Mouse (Mus musculus) common myeloid progenitor, adult 5-6 weeks (primary cell): ENCODE measurements around the gene Mrpl52. TPM values are rescaled to one million over a fixed set of nuclear protein-coding genes. Genes with fewer than 3 reads are reported as not detected.
A peak's percentile ranks its signal among the peaks of the same experiment; 100 is the strongest.

Experiments
- ATAC-seq: replicated peaks from 2 replicates; pipeline ENCODE4 v1.8.0; 2016; ENCODE audit warnings: low read depth, mild to moderate bottlenecking, moderate TSS enrichment, inconsistent platforms; ENCODE audit not compliant: poor library complexity, severe bottlenecking
- total RNA-seq: library from RNA; stranded (forward); fragments of 200-1000, 187-1606 nt; gene quantifications from 2 replicates; pipeline ENCODE4 v1.2.3, GENCODE M21; 2017

The Mrpl52 gene
- total RNA-seq, 1 experiment from 2014 or later, result 139 TPM

- ATAC-seq, result no peak
Measured at GRCm38 (mm10) chr14:54431334-54432077, 4.8 kb downstream of the Mrpl52 start, which contains the start of gene Mmp14. Mmp14 (plus strand) TSS chr14:54431612.

DNA sequence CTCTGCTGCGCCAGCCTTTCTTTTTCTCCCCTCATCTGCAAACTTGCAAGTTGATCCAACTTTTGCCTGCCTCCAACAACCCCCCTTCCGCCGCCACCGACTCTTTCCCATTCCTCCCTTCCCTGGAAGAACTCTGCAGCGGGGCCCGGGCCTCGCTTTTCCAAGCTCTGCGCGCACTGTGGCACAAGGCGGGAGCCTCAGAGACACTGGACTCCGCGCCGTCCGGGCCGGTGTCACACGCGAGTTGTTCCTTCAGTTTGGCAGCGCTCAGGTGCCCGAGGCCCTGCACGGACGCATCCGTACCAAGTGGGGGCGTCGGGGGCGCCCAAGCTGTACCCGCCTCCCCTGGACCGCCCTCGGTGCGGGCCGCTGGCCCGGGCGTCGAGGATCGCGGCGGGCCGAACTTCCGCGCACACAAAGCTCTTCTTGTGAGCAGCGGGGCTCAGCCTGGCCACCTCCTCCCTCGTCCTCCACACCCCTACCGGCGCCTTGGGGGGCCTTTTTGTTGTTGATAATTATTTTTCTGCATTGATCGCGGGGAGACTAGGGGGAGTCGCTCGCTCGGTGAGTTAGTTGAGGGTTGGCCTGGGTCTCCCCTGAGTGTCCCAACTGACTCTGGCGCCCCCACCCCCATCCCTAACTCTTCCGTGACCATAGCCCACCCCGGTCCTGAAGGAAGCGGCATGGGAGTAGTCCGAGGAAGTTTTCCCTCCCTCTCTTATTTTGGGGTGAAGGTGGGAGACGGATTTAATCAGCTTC, 5.5 kb downstream of the Mrpl52 start:
- peak; percentile 24; the same call in 1 of the 2 replicates for ATAC-seq

DNA sequence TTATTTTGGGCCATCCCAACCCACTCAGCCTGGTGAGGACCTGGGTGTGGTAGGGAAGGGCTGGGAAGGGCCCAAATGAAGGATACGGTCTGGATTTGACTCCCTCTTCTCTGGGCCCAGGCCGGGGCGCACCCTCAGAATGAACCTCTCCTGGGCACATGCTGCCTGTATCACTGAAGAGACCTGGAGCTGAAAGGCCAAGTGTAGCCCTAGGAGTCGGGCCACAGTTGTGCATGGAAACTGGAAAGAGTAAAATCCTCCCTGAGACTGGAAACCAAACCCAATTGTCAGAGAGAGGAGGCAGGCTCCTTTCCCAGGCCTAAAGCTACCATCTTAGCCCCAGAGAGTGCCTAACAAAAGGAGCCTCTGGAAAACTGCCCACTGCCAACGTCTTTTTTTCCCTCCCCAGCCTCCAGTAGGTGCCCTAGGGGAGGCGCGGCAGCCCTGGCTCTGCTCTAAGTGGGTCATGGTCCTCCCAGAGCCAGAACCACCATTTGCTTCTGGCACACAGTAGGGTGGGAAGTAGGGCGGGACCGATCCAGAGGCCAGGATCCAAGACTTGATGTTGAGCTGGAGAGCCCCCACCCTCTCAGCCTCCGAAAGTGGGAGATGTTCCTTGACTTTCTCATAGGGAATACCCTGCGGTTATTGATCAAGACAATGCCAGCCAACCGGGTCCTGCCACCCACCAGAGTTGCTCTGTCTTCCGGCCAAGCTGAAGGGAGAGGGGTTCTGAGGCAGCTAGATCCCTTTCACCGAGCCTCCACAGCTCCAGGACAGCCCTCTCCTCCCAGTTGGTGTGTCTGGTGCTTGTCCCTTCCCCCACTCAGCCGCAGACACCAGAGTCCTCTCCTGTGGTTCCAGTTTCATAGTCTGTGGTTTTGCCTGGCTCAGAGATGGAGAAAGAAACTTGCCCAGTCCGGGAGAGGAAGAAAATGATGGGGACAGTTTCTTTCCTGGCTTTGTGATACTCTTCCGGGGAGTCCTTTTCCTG, 6.4 kb downstream of the Mrpl52 start:
- ATAC-seq, result peak; percentile 81

GRCm38 (mm10) chr14:54433941-54434531, 7.3 kb downstream of the Mrpl52 start:
- no peak for ATAC-seq

DNA sequence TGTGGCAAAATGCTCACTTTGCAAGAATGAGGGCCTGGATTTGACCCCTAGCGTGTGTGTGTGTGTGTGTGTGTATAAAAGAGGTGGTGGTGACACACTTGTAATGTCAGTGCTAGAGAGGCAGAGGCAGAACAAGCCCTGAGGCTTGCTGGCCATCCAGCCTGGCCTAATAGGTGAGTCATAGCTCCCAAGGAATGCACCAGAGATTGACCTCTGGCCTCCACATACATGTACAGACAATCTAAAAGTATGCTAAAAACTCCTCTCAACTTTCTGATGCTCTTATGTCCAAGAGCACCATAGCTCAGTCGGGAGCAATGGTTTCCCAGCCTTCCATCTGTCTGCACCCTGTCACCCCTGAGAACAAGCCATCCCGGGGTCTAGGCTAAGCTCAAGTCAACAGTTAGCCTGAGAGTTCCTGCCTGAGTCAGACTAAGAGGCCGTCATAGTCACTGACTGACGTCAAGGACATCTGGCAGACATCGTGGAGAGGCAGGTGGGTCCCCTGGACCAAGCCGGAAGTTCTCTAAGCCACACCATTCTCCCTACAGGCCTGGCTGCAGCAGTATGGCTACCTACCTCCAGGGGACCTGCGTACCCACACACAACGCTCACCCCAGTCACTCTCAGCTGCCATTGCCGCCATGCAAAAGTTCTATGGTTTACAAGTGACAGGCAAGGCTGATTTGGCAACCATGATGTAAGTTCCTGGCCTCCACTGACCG, 8.6 kb downstream of the Mrpl52 start:
- no peak for ATAC-seq

GRCm38 (mm10) chr14:54439155-54439554, 12.4 kb downstream of the Mrpl52 start:
- ATAC-seq, result no peak

DNA sequence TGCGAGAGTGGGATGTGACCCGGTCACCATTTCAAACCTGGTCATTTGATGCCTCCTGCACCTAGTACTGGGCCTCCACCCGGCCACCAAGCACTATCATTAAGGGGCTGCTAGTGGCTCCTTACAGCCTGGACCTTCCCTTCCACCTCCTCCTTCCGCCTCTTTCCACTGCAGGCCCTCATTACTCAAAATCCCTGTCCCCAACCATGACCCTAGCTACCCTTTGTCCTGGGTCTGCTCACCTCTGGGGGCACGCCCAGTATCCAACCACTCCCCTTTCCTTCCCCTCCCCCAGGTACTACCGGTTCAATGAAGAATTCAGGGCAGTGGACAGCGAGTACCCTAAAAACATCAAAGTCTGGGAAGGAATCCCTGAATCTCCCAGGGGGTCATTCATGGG, 12.9 kb downstream of the Mrpl52 start:
- no peak for ATAC-seq

DNA sequence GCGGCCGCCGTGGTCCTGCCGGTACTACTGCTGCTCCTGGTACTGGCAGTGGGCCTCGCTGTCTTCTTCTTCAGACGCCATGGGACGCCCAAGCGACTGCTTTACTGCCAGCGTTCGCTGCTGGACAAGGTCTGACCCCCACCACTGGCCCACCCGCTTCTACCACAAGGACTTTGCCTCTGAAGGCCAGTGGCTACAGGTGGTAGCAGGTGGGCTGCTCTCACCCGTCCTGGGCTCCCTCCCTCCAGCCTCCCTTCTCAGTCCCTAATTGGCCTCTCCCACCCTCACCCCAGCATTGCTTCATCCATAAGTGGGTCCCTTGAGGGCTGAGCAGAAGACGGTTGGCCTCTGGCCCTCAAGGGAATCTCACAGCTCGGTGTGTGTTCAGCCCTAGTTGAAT, 13.8 kb downstream of the Mrpl52 start:
- ATAC-seq, result no peak

GRCm38 (mm10) chr14:54441365-54441764, 14.7 kb downstream of the Mrpl52 start:
- no peak for ATAC-seq

DNA sequence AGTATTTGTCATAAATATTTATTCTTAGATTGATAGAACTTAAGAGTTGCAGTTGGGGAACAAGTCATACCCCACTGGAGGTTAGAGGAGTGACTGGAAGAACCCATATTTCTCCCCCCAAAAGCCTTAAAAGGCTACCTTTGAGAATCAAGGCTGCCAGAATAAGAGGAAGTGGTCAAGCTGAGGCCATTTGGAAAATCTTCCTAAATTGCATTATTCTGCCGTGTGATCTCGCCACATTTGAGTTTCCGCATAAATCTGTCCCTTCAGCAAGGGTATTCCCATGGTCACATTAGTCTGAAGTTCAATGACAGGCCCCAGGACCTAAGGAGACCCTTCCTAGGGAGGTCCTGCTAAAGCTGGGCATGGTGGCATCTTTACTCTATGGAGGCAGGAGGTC, 15.8 kb downstream of the Mrpl52 start:
- peak; percentile 23 for ATAC-seq

- ATAC-seq, result no peak
Measured at GRCm38 (mm10) chr14:54443196-54443595, 16.5 kb downstream of the Mrpl52 start.

GRCm38 (mm10) chr14:54443712-54444618, 17.3 kb downstream of the Mrpl52 start:
- no peak for ATAC-seq

DNA sequence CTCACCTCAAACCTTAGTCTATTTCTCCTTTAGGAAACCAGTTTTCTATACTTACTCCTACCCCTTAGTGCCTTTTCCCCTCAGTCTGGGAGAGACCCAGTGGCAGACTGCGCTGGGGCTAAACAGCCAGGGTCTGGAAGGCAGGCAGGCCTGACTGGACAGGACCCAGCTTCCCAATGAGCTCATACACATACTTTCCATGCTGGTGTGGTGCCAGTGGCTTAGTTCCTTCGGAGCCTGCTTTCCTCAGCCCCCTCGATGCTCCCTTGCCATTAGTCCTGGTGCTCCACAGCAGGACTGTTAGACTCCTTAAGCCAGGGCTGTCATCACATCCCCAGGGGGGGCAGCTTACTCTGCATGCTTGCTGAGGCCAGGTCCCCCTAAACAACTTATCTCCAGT, 18.8 kb downstream of the Mrpl52 start:
- no peak for ATAC-seq

DNA sequence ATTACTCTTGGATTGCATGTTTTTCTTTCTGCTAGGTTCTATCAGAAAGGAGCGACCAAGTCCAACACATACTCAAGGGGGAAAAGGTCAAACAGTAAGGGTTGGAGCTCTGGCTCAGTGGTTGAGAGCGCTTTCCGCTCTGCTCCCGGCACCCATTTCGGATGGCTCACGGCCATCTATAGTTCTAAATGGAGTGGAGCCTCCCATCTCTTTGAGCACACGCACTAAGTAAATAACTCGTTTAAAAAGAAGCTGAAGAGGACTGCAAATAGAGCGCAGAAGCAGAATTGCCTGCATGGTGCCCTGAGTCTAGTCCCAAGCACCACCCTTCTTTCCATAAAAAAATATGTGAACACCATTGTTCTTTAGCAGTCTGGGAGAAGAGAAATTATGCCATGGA, 26.9 kb downstream of the Mrpl52 start:
- ATAC-seq, result no peak

GRCm38 (mm10) chr14:54454669-54455528, 28.2 kb downstream of the Mrpl52 start:
- ATAC-seq, result no peak

- ATAC-seq, result no peak
Measured at GRCm38 (mm10) chr14:54457907-54458569, 31.3 kb downstream of the Mrpl52 start.

- ATAC-seq, result no peak
Measured at GRCm38 (mm10) chr14:54462146-54462545, 35.4 kb downstream of the Mrpl52 start.
